Mouse (Mus musculus): Measurements from ENCODE around the gene Bves.

DNA sequence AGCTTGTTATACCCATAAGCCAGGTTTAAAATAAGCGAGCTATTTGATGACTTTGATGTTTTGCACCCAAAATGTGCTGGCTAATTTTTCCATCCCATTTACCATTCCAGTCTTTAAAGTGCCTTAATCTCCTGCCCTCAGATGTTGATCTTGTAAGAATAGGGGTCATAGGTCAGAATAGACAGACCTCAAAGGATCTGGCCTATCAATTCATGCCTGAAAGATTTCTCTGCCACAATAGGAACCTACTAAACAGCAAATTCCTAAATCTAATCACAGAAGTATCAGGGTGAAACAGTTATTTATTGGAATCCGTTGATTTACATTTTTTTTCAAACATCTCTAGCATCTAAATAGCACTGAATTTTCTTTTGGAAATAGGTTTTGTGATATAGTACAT lies 76.2 kb downstream of the Bves start:
- TF ChIP-seq CTCF (IDR thresholded peaks at IDR 0.05; ENCODE audit: control insufficient read depth, insufficient read depth, insufficient read length) (no peak), MYOD1 (IDR thresholded peaks at IDR 0.05; ENCODE audit: control insufficient read depth, insufficient read length, low read depth) (no peak), USF1 (IDR thresholded peaks at IDR 0.05; ENCODE audit: low read depth) (no peak), MAX (IDR thresholded peaks at IDR 0.05) (no peak), FOSL1 (IDR thresholded peaks at IDR 0.05; ENCODE audit: insufficient read depth, low read length, poor library complexity, severe bottlenecking) (no peak), CEBPB (IDR thresholded peaks at IDR 0.05; ENCODE audit: low read depth) (no peak), MYOG (IDR thresholded peaks at IDR 0.05; ENCODE audit: control insufficient read depth, extremely low read depth, insufficient read length) (no peak)
